Mouse (Mus musculus) inflammation-experienced regulatory T-cells, adult 16 weeks (primary cell): ENCODE measurements around the gene Nup93. TPM values are rescaled to one million over a fixed set of nuclear protein-coding genes. Genes with fewer than 3 reads are reported as not detected.

ENCODE experiments used
- polyA plus RNA-seq: library from polyadenylated mRNA; unstranded; fragments of 100-300 nt; shearing (Covaris generic); gene quantifications from one replicate; pipeline ENCODE4 v1.2.1, GENCODE M21; 2017

Gene Nup93
- 52.0 TPM for polyA plus RNA-seq

GRCm38 (mm10) chr8:94214252-94215173, at the start of gene Nup93:
Gene Nup93, plus strand, starts transcription at chr8:94214564.

DNA sequence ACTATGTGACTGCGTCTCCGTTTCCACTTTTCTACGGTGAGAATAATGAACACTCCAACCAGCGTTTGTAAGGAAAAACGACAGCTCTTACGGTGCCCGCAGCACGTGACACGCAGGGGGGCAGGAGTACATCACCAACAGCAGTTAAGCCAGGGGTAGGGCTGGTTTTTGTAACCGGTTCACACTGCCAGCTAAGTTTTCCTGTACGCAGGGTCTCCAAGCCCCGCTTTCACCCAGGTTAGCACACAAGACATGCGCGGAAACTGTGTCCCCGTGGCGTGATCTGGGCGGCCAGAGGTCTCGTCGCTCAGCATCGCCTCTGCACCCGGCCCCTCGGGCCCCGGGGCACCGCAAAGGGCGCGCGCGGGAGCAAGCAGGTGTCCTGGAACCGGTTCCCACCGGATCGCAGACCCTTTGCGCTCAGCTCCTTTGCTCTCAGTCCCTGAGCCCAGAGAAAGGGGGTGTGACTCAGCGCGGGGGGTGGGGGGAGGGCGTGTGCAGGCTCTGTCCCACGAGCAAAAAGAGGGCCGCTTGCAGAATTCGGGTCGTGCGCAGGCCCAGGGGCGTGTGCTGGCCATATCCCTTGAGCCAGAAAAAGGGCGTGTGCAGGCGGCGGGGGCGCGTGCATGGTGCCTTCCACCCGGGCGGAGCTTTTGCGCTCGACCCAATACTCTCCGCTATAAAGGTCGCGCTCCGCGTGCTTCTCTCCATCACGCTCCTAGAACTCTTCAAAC, 42.1 kb upstream of the Nup93 start, which contains the start of gene Mt2:
Mt2 (plus strand) TSS at position 590 of the 734 bp plus-strand sequence.

GRCm38 (mm10) chr8:94178857-94179712, 35.3 kb upstream of the Nup93 start, which contains the start of gene Mt1:
Gene Mt1, plus strand, starts transcription at chr8:94179082.

GRCm38 (mm10) chr8:94328932-94329728, 114.8 kb downstream of the Nup93 start, which contains the start of gene Slc12a3:
Gene Slc12a3, plus strand, starts transcription at chr8:94329201.

Other genes with a start within 250 kb of the Nup93 start
- 16.9 TPM for gene Amfr, start 201.7 kb upstream of the Nup93 start, polyA plus RNA-seq
- 114 TPM for gene Nudt21, start 177.5 kb upstream of the Nup93 start, polyA plus RNA-seq
- 22.8 TPM for gene Ogfod1, start 177.4 kb upstream of the Nup93 start, polyA plus RNA-seq
- gene Bbs2, start 115.6 kb upstream of the Nup93 start, polyA plus RNA-seq: 12.1 TPM
- gene Mt4, start 77.4 kb upstream of the Nup93 start, polyA plus RNA-seq: not detected
- gene Mt3, start 62.0 kb upstream of the Nup93 start, polyA plus RNA-seq: 0.96 TPM
- gene Mt2, start 41.9 kb upstream of the Nup93 start, polyA plus RNA-seq: 2.8 TPM
- 4.8 TPM for gene Mt1, start 35.5 kb upstream of the Nup93 start, polyA plus RNA-seq
- gene Slc12a3, start 114.6 kb downstream of the Nup93 start, polyA plus RNA-seq: 0.17 TPM
- 161 TPM for gene Herpud1, start 171.9 kb downstream of the Nup93 start, polyA plus RNA-seq
- gene Nlrc5, start 219.8 kb downstream of the Nup93 start, polyA plus RNA-seq: 308 TPM